Mouse (Mus musculus): ENCODE data around the gene Ccdc60. TPM values are rescaled to one million over a fixed set of nuclear protein-coding genes. Genes with fewer than 3 reads are reported as not detected.

The Ccdc60 gene
- polyA plus RNA-seq, 2 experiments: 0.01 TPM; not detected in 1

GRCm38 (mm10) chr5:116115071-116115834 lies 173.5 kb downstream of the Ccdc60 start:
- no peaks in the 10 kb centered on the region for H3K4me1 ChIP-seq (replicated peaks; ENCODE audit: control insufficient read depth in 2 of 2, insufficient read depth in 2 of 2, low read length in 1 of 2)
- DNase-seq (ENCODE audit: low read depth in 3 of 3, low spot score in 3 of 3) (no peak), ATAC-seq (ENCODE audit: insufficient read depth) (no peak)
- no peaks in the 10 kb centered on the region for H3K9me3 ChIP-seq (ENCODE audit: control insufficient read depth, low read length)
- H3K4me3 ChIP-seq (ENCODE audit: insufficient read depth in 1 of 2, low read depth in 2 of 2, low read length in 2 of 2): no peak overlapping the region
- no peak overlapping the region for H3K4me2 ChIP-seq (ENCODE audit: low read depth)
- no peak overlapping the region for H3K9ac ChIP-seq (replicated peaks)
- no peak overlapping the region for H3K27ac ChIP-seq
- WGBS (ENCODE audit: insufficient replicate concordance): 62% methylated on average over 14 of the region's 14 CpGs
- no peaks in the 10 kb centered on the region for H3K36me3 ChIP-seq (replicated peaks; ENCODE audit: control insufficient read depth, insufficient read depth, low read depth)
- TF ChIP-seq EP300 (IDR thresholded peaks at IDR 0.05; ENCODE audit: low read depth) (no peak), CTCF (IDR thresholded peaks at IDR 0.05; ENCODE audit: low read depth) (no peak)
- H3K27me3 ChIP-seq (ENCODE audit: control insufficient read depth, insufficient read depth, low read length): no peaks in the 10 kb centered on the region

GRCm38 (mm10) chr5:116108651-116109050 lies 180.1 kb downstream of the Ccdc60 start:
- TF ChIP-seq EP300 (IDR thresholded peaks at IDR 0.05; ENCODE audit: low read depth) (no peak), CTCF (IDR thresholded peaks at IDR 0.05; ENCODE audit: low read depth) (no peak)

GRCm38 (mm10) chr5:116084231-116084630 lies 204.6 kb downstream of the Ccdc60 start:
- H3K36me3 ChIP-seq (replicated peaks; ENCODE audit: control insufficient read depth, insufficient read depth, low read depth): no peaks in the 10 kb centered on the region
- H3K4me3 ChIP-seq (ENCODE audit: insufficient read depth in 1 of 2, low read depth in 2 of 2, low read length in 2 of 2): no peak overlapping the region
- TF ChIP-seq CTCF (IDR thresholded peaks at IDR 0.05; ENCODE audit: low read depth) (no peak), EP300 (IDR thresholded peaks at IDR 0.05; ENCODE audit: low read depth) (no peak)
- ATAC-seq (ENCODE audit: insufficient read depth) (no peak), DNase-seq (ENCODE audit: low read depth in 3 of 3, low spot score in 3 of 3) (no peak)
- no peaks in the 10 kb centered on the region for H3K27me3 ChIP-seq (ENCODE audit: control insufficient read depth, insufficient read depth, low read length)
- H3K4me2 ChIP-seq (ENCODE audit: low read depth): no peak overlapping the region
- H3K9me3 ChIP-seq (ENCODE audit: control insufficient read depth, low read length): no peaks in the 10 kb centered on the region
- H3K9ac ChIP-seq (replicated peaks): no peak overlapping the region
- no peak overlapping the region for H3K27ac ChIP-seq
- H3K4me1 ChIP-seq (replicated peaks; ENCODE audit: control insufficient read depth in 2 of 2, insufficient read depth in 2 of 2, low read length in 1 of 2): no peaks in the 10 kb centered on the region
- WGBS (ENCODE audit: insufficient replicate concordance): 53% methylated on average over 6 of the region's 6 CpGs

More at GRCm38 (mm10) chr5:116108651-116109050, 180.1 kb downstream of the Ccdc60 start:
- Histone ChIP-seq H3K4me3 (ENCODE audit: insufficient read depth in 1 of 2, low read depth in 2 of 2, low read length in 2 of 2) (no peak overlapping the region), H3K27ac (no peak overlapping the region), H3K27me3 (ENCODE audit: control insufficient read depth, insufficient read depth, low read length) (no peaks in the 10 kb centered on the region), H3K9me3 (ENCODE audit: control insufficient read depth, low read length) (no peaks in the 10 kb centered on the region), H3K4me2 (ENCODE audit: low read depth) (no peak overlapping the region), H3K4me1 (replicated peaks; ENCODE audit: control insufficient read depth in 2 of 2, insufficient read depth in 2 of 2, low read length in 1 of 2) (no peaks in the 10 kb centered on the region), H3K9ac (replicated peaks) (no peak overlapping the region), H3K36me3 (replicated peaks; ENCODE audit: control insufficient read depth, insufficient read depth, low read depth) (no peaks in the 10 kb centered on the region)
- DNase-seq (ENCODE audit: low read depth in 3 of 3, low spot score in 3 of 3): no peak
- 79% methylated on average over 10 of the region's 10 CpGs for WGBS (ENCODE audit: insufficient replicate concordance)
- no peak for ATAC-seq (ENCODE audit: insufficient read depth)

- 17% methylated on average over 17 of the region's 17 CpGs for WGBS (ENCODE audit: insufficient replicate concordance)
- Histone ChIP-seq H3K4me3 (ENCODE audit: insufficient read depth in 1 of 2, low read depth in 2 of 2, low read length in 2 of 2) (no peak within 1 kb of the TSS), H3K27me3 (ENCODE audit: control insufficient read depth, insufficient read depth, low read length) (no peaks in the 10 kb centered on the region)
Measured at GRCm38 (mm10) chr5:116083081-116083480, 205.7 kb downstream of the Ccdc60 start, which contains the start of gene Tmem233. Gene Tmem233 (minus strand): TSS chr5:116083244.

GRCm38 (mm10) chr5:116082241-116082900 lies 206.4 kb downstream of the Ccdc60 start:
- Histone ChIP-seq H3K27ac (no peak overlapping the region), H3K36me3 (replicated peaks; ENCODE audit: control insufficient read depth, insufficient read depth, low read depth) (no peaks in the 10 kb centered on the region), H3K4me2 (ENCODE audit: low read depth) (no peak overlapping the region), H3K4me1 (replicated peaks; ENCODE audit: control insufficient read depth in 2 of 2, insufficient read depth in 2 of 2, low read length in 1 of 2) (no peaks in the 10 kb centered on the region), H3K9me3 (ENCODE audit: control insufficient read depth, low read length) (no peaks in the 10 kb centered on the region), H3K4me3 (ENCODE audit: insufficient read depth in 1 of 2, low read depth in 2 of 2, low read length in 2 of 2) (no peak overlapping the region), H3K27me3 (ENCODE audit: control insufficient read depth, insufficient read depth, low read length) (no peaks in the 10 kb centered on the region), H3K9ac (replicated peaks) (no peak overlapping the region)
- DNase-seq (ENCODE audit: low read depth in 3 of 3, low spot score in 3 of 3) (no peak), ATAC-seq (ENCODE audit: insufficient read depth) (no peak)
- WGBS (ENCODE audit: insufficient replicate concordance): 32% methylated on average over 17 of the region's 17 CpGs
- TF ChIP-seq CTCF (IDR thresholded peaks at IDR 0.05; ENCODE audit: low read depth): no peak
- TF ChIP-seq EP300 (IDR thresholded peaks at IDR 0.05; ENCODE audit: low read depth): no peak

More at GRCm38 (mm10) chr5:116083081-116083480, 205.7 kb downstream of the Ccdc60 start, which contains the start of gene Tmem233:
- no peak for DNase-seq (ENCODE audit: low read depth in 3 of 3, low spot score in 3 of 3)
- ATAC-seq (ENCODE audit: insufficient read depth): no peak
- Histone ChIP-seq H3K27ac (no peak within 1 kb of the TSS), H3K9me3 (ENCODE audit: control insufficient read depth, low read length) (no peaks in the 10 kb centered on the region), H3K4me1 (replicated peaks; ENCODE audit: control insufficient read depth in 2 of 2, insufficient read depth in 2 of 2, low read length in 1 of 2) (no peaks in the 10 kb centered on the region), H3K36me3 (replicated peaks; ENCODE audit: control insufficient read depth, insufficient read depth, low read depth) (no peaks in the 10 kb centered on the region), H3K9ac (replicated peaks) (no peak within 1 kb of the TSS), H3K4me2 (ENCODE audit: low read depth) (no peak within 1 kb of the TSS)
- TF ChIP-seq EP300 (IDR thresholded peaks at IDR 0.05; ENCODE audit: low read depth) (no peak), CTCF (IDR thresholded peaks at IDR 0.05; ENCODE audit: low read depth) (no peak)
